Mouse (Mus musculus) Muller cell, postnatal 12 days (primary cell): ENCODE results near the gene Tmprss11b.

Source experiments
- DNase-seq: peaks from one replicate; pipeline ENCODE4 v3.0.0-alpha.2; 2015; ENCODE audit errors: inconsistent ontology term

Gene Tmprss11b

GRCm38 (mm10) chr5:86676262-86676661, at the start of gene Tmprss11b:
Tmprss11b (minus strand) TSS chr5:86676362.
- DNase-seq, result no peak

GRCm38 (mm10) chr5:86725021-86725420, 48.9 kb upstream of the Tmprss11b start:
- DNase-seq, result no peak

GRCm38 (mm10) chr5:86722820-86723460, 46.8 kb upstream of the Tmprss11b start:
- peak; percentile 91 for DNase-seq

GRCm38 (mm10) chr5:86714967-86715366, 38.8 kb upstream of the Tmprss11b start:
- no peak for DNase-seq

- DNase-seq, result no peak
These were observed 28.8 kb upstream of the Tmprss11b start for GRCm38 (mm10) chr5:86704923-86705322.

GRCm38 (mm10) chr5:86684667-86685066, 8.5 kb upstream of the Tmprss11b start:
- peak; percentile 32 for DNase-seq

GRCm38 (mm10) chr5:86649185-86649584, 27.0 kb downstream of the Tmprss11b start:
- peak; percentile 22 for DNase-seq

GRCm38 (mm10) chr5:86640795-86641194, 35.4 kb downstream of the Tmprss11b start:
- no peak for DNase-seq

GRCm38 (mm10) chr5:86632324-86632723, 43.8 kb downstream of the Tmprss11b start, which contains the start of gene Tmprss11f:
Tmprss11f (minus strand) TSS chr5:86632424.
- DNase-seq, result no peak

- DNase-seq, result peak; percentile 63
These were observed 45.5 kb downstream of the Tmprss11b start for GRCm38 (mm10) chr5:86630700-86631099.

GRCm38 (mm10) chr5:86621778-86622177, 54.4 kb downstream of the Tmprss11b start:
- DNase-seq, result no peak
